Mouse (Mus musculus) gastrocnemius, postnatal 4 days (tissue): Measurements from ENCODE around the gene Cpa2. TPM values are rescaled to one million over a fixed set of nuclear protein-coding genes. Genes with fewer than 3 reads are reported as not detected.

ENCODE experiments used
- DNase-seq, 2 experiments: peaks; one replicate each; pipeline ENCODE4 v3.0.0; 2021 to 2022; ENCODE audit warnings: low spot score in 2 of 2, mixed read lengths in 2 of 2
- total RNA-seq, 2 experiments: library from RNA; stranded (reverse); gene quantifications; 2 replicates each; pipeline ENCODE4 v1.2.3; 2021

The Cpa2 gene
- total RNA-seq, 2 experiments from 2014 or later, result 4.2 to 4.4 TPM

DNA sequence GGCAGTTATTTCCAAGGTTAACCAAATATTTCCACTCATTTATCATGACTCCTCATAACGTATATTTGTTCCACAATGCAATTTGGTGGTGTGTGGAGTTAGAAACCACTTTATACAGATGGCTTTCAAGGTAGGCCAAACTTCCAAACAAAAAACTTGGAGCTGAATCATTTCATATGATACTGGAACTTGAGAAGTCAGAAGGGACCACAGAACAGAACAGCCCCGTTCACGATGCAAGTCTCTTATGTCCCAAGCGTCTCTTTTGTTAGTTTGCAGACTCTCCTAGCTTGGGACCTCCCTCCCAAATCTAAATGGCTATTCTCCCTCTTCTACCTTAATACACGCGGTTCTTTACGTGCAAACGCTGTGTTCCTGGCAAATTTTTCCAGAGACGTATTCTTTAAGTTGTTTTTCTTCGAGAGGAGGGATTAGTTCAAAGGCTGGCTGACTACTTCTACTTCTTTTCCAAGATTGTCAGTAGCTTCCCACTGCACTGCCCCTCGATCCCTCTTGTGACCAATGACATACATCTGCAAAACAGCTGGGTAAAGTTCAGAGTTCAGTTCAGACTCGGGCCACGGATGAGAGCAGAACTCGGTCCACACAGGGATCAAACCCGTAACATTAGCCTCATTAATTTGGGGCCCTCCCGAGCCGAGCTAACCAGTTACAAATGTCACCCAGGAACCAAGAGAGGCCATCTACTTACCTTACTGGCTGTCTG lies 35.3 kb downstream of the Cpa2 start:
- DNase-seq, result no peak

- no peak for DNase-seq
These were observed 38.8 kb downstream of the Cpa2 start for GRCm38 (mm10) chr6:30579961-30580840.

DNA sequence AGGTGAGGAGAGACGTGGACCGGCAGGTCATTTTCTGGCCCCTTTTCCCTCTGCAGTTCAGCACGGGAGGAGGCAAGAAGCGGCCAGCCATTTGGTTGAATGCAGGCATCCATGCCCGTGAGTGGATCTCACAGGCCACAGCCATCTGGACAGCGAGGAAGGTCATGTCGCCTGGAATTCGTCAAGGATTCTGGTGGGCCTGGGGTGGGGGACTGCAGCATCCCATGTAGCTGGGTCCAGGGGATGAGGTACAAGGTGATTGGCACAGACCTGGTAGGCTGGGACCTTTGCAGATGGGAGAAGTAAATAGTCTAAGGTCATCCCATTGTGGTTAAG lies 39.4 kb downstream of the Cpa2 start:
- DNase-seq, result no peak

DNA sequence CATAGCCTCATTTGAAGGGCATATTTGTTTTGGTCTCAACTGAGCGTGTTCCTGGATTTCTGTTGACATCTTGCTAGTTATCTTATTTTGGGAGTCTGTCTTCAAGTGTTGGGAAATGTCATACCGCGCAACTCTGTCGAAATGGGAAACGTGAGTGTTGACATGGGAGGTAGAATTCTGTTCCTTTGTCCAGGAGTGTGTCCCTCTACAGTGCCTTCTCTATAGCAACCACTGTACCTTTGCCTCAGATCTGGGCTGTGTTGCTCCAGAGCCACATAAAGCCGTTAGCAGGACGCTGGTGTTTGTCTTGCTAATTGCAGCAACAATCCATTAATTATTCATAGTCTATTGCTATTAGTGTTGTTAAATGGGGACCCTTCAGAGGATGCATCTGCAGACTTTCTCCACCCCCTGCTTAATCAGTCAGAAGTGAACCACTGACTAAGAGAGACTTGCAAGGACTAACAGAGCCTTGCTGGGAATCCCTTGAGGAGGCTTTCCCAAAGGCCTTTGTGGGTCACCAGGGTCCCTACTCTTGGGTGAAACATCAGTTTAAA lies 45.6 kb downstream of the Cpa2 start:
- no peak for DNase-seq

- DNase-seq, result no peak
These were observed 48.4 kb downstream of the Cpa2 start for GRCm38 (mm10) chr6:30589819-30590218.

GRCm38 (mm10) chr6:30591851-30592404 lies 50.5 kb downstream of the Cpa2 start:
- DNase-seq, result no peak

DNA sequence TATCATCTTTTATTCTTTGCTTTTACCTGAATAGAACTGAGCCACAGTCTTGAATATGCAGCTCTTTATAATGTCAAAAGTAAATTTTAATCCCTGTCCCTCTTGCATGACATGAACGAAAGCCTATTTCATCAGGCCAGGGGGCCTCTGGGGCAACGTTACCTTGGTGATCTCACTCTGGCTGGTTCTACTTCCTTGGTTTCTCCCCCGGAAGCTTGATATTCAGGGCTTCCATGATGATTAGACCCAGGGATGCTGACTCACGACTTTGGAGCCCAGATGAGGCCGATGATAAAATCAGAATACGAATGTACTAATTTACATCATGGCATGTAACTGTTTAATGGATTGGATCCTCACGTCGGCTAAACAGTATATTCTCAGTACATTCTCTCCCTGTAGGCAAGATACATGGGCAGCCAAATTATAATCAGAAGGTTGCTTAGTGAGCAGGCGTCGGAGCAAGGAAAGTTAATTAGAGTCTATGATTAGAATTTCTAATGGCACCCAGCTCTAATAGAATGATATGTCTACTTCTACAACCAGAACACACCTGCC lies 51.1 kb downstream of the Cpa2 start:
- DNase-seq, result no peak

GRCm38 (mm10) chr6:30594364-30594763 lies 53.0 kb downstream of the Cpa2 start:
- DNase-seq, result no peak

GRCm38 (mm10) chr6:30596230-30596898 lies 55.0 kb downstream of the Cpa2 start:
- no peak for DNase-seq

- no peak for DNase-seq
These were observed 58.7 kb downstream of the Cpa2 start for GRCm38 (mm10) chr6:30600033-30600432.

DNA sequence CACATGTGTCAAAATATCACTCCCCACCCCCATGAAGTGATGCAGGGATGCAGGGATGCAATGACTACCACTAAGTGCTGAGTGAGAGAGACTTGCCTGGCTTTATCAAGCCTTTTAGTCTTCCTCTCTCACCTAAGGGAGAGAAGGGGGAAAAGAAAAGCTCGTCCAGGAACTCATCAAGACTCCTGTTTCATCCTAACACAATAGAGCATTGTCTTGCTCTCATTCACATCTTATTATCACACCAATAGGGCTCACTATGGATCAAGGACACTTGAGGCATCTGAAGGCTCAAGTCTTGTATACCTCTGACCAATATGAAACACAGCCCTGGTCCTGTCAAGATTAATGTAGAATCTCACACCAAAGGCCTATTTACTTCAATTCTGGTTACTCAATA lies 59.6 kb downstream of the Cpa2 start:
- DNase-seq, result no peak

GRCm38 (mm10) chr6:30604342-30604867 lies 63.0 kb downstream of the Cpa2 start:
- no peak for DNase-seq

- no peak for DNase-seq
These were observed 63.7 kb downstream of the Cpa2 start for GRCm38 (mm10) chr6:30605111-30605510.

GRCm38 (mm10) chr6:30605672-30606071 lies 64.3 kb downstream of the Cpa2 start:
- no peak for DNase-seq

GRCm38 (mm10) chr6:30610710-30611109 lies 69.3 kb downstream of the Cpa2 start, which contains the start of gene Cpa5:
Cpa5 (plus strand) TSS chr6:30611010.
- no peak for DNase-seq

GRCm38 (mm10) chr6:30611212-30611611 lies 69.8 kb downstream of the Cpa2 start:
- no peak for DNase-seq
